Mouse (Mus musculus): ENCODE measurements around the gene Zbtb38. TPM values are rescaled to one million over a fixed set of nuclear protein-coding genes. Genes with fewer than 3 reads are reported as not detected.

Gene Zbtb38
- total RNA-seq, 2 experiments from 2014 or later = 35.7 to 37.8 TPM

DNA sequence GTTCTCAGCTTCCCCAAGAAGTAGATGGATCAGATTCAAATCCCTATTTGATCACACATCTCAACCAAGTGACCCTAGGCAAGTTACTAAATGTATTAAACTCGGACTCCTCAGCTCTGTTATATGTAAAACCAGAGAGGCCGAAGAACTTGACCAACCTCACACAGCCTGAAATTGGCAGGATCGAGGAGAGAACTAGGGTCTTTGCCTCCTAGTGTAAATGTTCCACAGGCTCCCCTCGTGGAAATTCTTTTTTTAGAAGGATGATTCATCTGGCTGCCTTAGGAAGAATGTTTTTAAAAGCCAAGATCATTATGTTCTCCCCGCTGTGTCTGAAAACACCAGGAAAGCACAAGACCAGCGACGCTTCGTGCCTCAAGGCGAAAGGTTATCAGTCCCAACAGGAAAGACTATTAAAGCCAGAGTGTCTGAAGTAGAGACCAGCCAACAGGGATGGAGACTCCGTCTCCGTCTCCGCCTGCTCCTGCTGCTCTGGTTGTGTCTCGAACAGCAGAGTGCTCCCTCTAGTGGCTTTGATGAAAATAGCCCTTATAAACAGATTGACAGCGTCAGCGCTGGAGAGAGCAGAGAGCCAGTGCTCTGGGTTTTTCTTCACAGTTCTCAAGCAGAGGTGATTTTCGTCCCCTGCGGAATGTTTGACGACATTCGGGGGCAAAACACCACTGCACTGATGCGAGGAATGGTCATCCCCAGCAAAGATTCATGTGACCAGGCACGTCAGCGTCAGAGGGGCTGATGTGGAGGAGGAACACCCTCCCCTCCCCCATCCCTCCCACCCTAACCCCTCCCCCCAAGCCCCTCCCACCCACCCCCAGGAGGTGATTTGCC is 6.3 kb upstream of the Zbtb38 start:
- peak; percentile 71 for DNase-seq

DNA sequence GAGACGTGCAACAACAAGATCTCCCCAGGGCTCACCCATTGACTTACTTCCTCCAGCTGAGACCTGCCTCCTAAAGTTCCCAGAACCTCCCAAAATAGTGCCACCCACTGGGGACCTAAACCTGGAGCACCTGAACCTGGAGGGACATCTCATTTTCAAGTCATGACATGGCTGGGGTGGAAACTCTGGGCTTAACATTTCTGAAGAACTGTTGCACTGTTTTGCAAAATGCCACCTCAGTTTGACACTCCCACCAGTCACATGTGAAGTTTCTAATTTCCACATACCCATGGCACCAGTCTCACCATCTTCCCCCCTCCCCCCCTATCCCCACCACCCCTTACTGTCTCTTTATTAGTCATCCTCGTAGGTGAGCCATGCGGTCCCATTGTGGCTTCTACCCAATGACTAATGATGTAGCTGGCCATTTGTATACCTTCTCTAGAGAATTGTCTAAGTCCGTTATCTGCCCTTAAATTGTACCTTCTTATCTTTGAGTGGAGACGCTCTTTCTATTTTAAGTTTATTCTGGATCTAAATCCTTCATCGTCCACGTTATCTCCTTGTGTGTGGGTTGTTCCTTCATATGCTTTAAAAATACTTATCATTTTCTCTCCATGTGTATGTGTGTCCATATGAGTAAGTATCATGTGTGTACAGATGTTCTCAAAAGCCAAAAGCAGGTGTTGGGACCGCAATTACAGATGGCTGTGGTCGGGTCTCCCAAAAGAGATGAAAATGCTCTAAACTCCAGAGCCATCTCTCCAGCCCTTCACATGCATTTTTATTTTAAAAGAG is 4.2 kb upstream of the Zbtb38 start:
- DNase-seq = no peak

DNA sequence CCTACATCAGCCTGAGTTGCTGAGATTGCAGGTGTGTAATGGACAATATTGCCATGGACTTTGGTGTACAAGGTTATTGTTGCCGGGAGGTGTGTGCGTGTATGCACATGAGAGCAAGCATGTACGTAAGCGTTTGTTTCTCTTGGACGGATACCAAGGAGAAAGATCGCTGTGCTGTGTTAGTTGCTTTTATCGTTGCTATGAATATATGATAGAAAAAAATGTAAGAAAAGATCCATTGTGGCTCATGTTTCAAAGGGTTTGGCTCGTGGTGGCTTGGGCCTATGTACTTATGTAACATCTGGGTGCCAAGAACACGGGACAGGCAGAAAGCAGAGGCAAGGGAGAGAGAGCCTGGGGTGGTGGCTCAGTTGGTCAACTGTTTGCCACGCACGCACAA is 3.1 kb upstream of the Zbtb38 start:
- peak; percentile 28 for DNase-seq

DNA sequence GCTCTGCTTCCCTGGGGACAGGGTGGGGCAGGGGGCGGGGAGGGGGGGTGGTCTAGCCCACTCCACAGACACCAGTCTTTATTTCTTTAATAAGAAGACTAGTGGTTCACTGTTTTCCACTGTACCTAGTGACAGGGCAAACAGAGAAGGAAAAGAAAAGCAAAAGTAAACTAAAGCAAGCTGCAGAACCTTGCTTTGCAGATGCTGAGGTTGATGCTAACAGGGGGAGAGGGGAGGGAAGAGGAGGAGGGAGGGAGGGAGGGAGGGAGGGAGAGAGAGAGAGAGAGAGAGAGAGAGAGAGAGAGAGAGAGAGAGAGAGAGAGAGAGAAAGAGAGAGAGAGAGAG is 2.0 kb upstream of the Zbtb38 start:
- no peak for DNase-seq

DNA sequence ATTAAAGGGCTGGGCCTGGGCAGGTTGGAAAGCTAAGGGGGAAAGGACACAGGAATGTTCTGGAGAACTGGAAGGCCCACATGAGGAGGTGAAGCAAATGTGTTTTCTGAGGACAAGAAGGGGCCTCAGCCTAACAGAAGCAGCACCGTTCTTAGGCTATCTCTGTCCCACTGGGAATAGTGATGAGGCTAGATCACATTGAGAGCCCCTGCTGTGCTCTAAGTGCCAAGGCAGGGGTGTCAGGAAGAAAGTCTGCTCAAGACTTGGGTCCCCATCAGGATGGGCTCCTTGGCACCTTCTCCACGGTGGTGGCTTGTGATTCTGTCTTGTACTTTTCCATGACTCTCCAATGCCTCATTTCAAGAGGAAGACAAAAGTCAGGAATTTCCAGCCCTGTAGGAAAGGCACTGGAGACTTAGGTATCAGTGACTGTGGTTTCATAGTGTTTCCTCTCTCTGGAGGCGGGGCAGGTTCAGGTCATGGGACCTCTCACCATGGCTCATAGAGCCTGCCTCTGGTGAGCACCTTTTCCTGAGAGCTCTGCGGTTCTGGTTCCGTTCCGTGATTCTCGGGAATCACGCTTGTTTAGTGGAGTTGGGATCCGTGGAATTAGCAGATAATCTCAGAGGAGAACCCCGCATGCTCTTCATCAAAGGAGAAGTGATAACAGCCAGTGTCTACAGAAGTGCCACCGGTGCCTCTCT is 1.4 kb upstream of the Zbtb38 start:
- no peak for DNase-seq

DNA sequence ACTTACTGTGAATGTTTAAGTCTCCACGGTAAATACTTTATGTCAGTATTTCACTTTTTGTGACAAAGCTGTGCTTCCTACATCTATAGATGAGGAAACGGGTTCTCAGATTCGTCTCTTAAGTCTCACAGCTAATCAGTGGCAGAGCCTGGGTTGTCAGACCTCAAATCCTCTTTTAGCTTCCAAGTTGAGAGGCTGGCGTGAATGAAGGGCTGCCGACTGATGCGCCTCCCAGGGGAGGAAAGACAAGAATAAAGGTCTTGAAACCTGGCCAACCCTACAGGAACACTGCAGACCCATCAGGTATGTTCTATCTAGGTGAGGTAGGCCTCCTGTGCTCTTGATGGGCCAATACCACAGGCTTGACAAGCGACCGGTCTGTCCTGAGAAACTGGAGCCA is 761 bp upstream of the Zbtb38 start:
- DNase-seq = no peak

DNA sequence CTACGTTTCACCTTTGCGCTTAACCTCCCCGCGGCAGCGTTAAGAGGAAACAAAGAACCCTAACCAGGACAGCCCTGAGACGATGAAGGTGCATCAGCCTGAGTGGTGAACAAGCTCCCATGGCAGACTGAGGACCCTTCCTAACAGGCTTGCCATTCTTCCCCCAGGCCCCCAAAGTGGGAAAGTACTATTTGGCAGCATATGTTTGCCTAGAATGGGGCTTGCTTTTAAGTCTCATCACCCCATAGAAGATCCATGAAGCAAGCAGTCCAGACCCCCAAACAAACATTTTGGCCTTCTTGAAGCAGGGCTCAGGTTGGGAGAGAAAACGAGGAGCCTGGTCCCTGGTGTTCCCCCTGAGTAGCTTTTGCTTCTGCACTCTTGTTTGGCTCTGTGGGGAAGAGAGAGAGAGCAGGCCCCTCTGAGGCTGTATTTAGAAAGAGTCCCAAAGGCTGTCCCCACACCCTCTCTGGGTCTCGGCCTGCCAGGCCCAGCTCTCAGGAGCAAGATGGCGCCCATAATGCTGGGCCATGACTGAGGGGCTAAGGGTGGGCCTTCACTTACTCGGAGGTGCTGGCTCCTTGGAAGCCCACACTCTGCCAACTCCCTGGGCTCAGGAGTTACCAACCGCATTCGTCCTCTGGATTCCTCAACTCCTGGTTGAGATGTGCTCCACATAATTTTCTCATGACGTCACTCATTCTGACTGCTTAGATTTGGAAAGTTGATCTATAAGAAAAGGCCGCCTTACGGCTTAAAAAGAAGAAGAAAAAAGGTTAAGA is 619 bp downstream of the Zbtb38 start:
- no peak for DNase-seq

DNA sequence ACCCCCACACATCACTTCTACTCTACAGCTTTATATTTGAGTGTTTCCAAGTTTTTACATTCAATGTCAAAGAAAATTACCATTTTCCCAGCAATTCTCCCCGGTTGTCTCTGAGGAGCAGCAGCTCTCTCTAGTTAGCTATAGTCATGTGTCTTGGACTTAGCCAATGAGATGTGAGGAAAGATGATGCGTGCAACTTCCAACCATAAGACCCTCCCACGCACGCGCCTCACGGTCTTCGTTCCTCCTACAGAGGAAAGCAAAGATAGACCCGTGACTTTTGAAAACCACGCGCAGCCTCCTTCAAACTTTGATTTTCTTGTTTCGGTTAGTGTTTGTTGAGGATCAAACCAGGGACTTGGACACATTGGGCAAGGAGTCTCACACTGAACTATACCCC is 2.0 kb downstream of the Zbtb38 start:
- no peak for DNase-seq

DNA sequence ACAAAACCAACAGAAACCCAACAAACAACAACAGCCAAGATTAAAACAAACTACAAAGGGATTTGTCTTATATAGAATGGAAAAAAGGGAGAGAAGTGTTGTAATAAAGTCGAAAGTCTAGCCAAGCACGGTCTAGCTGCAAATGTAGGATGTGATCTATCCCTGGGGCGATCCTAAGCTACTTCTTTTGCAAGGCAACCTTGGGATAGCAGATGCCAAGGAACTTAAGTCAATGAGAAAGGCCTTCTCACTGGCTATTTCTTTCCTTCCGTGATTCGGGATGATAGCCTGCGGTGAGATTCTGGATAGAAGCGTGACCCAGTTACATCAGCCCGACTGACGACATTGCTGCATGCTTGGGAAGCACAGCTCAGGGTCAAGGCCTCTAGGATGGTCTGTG is 6.1 kb downstream of the Zbtb38 start:
- no peak for DNase-seq

DNA sequence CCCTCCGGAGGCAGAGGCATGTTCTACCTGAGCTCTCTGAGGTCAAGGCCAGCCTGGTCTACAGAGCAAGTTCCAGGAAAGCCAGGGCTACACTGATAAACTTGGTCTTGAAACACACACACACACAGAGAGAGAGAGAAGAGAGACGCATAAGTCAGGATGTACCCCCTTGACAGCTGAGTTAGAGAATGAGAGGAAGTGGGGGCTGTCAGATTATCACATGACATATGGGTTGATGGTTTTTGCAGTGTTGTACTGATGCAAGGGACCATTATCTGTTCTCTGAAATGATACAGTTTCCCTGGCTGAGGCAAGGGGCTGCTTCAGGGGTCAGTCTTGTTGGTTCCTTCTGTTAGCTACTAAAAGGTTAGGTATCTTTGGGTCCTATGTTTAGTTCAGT is 7.7 kb downstream of the Zbtb38 start:
- DNase-seq = no peak

DNA sequence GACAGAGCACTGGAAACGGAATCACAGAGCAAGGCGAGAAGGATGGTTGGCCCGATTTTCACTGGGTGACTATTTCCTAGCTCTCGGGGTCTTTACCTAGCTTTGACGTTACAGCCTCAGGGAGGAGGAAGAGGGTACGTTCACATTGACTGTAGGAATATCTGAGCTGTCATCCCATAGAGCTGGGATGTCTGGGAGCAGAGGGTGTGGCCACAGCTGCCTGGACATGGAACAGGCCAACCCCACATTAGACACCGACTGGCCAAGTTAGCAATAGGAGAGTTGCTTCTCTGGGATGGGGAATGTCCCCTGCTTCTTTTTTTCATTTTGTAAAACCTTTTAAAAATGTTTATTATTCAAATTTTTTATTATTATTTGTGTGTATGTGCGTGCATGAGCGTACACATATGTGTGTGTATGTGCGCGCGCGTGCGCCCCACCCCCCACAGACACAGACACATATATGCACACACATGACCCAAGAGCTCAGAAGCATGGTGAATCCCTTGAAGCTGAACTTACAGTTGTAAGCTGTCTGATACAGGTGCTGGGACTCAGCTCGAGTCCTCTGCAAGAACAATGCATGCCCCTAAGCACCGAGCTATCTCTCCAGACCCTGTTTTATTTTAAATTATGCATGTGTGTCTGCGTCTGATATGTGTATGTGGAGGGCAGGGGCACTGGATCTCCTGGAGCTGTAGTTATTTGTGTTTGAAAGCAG is 11.1 kb downstream of the Zbtb38 start:
- no peak for DNase-seq

DNA sequence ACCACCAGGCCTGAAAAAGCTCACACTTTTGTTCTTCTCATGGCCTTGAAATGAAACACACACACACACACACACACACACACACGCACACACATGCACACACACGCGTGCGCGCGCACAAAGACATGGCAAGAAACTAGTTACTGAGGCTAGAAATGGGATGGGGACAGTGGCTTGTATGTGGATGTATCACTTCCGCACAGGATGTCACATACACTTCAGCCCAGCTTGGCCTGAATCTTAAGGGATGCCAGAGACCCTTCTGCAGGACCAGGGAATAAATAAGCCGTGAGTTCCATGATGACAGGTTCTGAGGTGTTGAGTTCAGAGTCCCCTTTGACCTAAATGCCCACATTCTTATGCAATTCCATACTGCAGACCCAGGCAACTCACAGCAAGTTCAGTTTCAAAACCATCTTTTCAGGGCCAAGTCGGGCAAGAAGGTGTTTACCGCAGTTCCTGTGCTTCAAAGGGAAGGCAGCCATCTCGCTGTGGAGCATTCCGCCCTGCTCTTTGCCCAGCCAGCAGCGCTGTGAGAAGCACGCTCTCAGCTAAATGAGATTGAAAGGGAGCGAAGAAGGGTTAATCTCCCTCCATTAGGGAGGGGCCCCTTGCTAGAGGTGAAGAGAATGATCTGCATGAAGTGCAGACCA is 11.8 kb downstream of the Zbtb38 start:
- DNase-seq = peak; percentile 56

DNA sequence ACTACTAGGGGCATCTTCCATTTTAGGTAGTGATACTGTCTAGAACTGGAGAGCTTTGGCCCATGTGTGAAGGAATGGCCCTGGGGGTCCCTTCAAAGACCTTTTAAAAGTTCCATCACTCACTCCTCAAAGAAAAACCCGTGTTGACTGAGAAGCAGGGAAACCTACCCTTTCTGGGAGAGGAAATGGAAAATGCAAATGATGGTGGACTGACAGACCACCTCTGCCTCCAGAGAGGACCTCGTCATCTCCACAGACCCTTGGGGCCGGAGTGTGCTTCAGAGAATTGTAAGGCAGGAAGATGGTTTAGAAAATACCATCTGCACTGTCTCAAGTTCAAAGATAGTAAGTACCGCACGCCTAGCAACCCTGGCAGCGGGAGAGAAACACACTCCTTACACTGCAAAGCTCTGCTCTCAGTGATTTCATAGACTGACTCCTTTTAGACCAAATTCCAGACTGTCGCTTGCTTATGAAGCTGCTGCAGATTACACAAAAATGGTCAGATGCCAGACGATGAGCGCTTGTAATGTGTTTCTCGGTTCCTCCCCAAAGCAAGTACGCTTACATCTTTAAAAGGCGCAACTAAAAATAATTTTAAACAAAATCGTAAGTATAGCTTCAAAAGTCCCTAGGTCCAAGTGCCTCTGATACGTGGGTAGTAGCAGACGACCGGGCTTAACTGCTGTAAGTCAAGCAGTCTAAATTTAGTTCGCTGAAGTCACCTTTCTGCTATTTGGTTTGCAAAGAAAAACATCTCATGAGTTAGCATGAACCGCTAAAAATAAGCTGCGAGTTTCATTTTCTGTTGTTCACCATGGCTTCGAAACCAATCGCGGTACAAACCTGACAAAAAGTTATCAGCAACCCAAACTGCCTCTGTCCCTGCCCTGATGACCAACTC is 12.6 kb downstream of the Zbtb38 start:
- DNase-seq = no peak

DNA sequence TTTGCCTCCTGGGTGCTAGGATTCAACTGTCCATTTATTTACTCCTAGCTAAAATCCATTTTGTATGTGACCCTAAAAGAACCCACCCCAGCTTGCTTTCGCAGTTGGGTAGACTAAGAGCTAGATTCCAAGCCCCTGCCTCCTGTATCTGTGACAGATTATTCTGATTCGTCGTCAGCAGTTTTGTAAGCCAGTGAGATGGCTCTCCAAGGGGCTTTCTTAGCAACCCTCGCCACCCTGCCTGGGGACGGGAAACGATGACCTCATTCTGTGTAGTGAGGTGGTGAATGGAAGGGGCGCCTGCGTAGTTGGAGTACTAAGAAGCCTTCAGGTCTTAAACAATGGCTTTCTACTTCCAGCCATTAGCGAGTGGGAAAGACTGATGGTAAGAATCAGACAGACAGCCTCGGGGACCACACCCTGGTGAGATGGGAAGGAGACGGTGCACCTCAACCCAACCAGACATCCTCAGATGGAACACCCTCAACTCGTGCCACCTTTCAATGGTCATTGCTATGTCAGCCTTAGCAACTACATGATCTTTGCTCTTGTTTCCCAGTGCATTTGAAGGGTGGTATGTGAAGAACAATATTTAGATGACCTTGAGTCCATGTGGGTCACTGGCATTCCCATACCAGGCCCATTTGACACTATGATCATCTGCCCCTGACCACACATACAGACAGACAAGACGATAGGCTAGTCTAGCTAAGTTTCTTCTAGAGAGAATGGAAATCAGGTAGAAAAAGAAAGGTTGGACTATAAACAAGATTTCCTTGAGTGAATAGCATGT is 13.9 kb downstream of the Zbtb38 start:
- DNase-seq = no peak

DNA sequence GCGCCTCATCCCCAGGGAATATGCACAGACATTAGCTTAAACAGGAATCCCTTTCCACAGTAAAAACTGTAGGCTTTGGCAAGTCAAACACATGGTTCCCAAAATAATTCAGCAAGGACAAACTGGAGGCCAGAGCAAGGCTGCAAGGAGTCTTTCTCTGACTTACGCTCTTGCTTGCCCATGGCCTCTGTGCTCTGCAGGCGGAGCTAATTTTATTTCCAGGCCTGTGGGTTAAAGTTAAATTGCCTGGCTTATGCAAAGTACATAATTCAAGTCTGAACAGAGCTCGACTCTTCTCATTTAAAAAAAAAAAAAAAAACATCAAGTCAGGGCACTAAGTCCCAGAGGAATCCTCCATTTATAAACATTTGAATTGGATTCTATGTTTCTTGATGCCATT is 16.7 kb downstream of the Zbtb38 start:
- DNase-seq = peak; percentile 31

DNA sequence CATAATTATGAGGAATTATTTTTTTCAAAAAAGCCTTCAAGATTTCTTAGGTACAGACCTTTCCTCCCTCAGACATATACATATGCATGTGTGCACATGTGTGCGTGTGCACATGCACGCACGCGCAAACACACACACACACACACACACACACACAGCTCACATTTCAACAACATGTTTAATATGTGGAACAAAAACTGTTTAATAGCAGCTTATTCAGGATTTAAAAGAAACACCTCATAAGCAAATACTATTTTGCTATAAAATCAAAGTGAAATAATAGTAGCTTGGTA is 19.3 kb downstream of the Zbtb38 start:
- no peak for DNase-seq

DNA sequence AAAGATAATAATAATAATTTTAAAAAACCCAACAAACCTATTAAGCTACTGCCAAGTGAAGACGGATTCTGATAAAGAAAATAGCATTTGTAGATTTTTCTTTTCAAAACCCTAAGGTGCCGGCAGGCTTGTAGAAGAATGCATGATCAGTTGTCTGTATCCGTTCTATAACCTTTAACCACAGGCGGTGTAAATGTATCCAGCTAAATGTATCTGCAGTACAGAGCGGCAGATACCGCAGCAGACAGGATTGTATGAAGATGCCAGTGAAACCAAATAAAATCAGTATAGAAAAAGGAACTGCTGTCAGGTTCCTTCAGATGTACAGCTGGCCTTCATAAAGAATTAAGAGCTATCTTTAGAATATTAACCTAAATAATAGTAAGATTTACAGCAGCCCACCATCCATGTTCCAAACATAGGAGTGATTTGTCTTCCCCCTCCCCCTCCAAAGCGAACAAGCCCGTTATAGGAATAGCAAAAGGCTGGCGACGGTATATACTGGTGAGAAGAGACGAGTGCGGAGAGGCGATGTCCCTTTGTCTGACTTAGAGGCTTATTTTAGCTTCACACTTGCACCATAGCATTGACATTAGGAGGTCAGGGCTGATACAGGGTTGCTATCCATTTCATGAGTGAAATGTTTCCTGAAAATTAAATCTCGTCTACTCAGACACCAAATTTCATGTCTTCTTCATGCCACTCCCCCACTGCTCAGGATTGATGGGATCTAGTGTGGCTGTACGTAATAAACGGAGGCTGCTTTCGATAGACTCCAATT is 19.8 kb downstream of the Zbtb38 start:
- DNase-seq = no peak

DNA sequence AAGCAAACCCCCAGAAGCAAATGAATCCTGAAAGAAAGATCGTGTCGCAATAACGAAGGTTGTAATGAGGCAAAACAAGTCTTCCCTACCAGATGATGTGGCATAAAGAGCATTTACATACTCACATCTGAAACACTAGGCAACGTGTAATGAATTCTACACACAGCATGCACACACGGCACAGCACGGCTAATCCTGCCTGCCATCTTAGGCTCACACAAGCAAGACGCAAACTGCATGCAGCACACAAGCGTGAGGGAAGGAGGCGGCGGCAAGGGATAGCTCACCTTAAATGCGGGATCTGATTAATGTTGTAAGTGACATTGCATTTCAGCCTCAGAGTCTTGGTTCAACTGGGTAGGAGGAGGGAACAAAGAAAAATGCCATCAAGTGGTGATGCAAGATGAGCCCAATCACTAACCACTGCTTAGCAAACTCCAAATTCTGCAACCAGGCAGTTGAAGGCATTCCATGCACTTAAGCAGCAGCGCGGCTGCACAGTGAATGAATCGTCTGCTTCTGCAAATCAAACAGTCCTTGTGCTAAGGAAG is 20.6 kb downstream of the Zbtb38 start:
- DNase-seq = no peak
